Mouse (Mus musculus): Measurements from ENCODE around the gene St3gal3.
A peak's percentile ranks its signal among the peaks of the same experiment; 100 is the strongest.

St3gal3 gene

DNA sequence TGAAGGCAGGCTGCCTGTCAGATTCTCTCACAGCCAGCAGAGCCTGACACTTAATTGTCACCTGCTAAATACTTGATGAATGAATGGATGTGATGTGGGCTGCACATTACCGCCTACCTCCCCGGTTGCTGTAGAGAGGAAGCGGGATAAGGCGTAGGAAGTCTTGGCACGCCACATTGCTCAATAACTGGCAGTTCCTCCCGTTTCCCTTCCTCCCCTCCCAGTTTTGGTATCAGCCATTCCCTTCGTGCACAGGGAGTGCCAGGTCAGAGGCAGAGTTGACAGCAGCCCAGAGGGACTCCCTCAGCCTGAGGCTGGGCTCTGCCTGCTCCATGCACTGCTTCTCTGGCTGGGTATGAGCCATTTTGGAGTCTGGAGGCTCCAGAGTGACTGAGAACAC is 152.0 kb downstream of the St3gal3 start:
- DNase-seq = no peak

DNA sequence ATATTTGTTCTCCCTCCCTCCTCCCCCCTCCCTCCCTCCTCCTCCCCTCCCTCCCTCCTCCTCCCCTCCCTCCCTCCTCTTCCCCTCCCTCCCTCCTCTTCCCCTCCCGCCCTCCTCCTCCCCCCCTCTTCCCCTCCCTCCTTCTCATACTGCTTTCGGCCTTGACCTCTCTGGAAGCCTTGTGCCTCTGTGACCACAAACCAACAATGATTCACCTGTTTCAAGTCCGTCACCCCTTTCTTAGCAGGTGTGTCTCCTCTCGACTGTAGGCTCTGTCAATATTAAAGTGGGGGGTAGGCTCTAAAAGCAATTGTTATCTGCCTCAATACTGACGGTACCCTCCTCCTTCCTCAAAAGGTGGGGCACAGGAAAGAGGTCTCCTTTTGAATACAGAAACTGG is 153.2 kb downstream of the St3gal3 start:
- DNase-seq = no peak

- DNase-seq = no peak
Measured at GRCm38 (mm10) chr4:117980161-117980560, 154.6 kb downstream of the St3gal3 start.

DNA sequence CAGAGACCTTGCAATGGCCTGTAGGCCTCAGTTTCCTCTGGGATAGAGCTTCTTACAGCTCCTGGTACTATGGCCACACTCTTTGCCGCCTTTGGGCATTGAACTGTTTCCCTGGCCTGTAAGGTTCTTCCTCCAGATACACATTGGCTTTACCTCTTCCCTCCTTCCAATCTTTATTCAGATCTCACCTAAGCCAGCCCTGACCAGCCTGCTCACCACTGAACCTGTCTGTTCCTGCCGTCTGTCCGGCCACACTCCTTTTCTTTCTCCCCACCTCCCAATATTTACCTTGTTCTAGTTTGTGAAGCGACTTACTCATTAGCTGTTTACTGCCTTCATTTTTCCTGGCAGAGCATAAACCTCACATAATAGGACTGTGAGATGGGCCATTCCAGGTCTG is 155.5 kb downstream of the St3gal3 start:
- no peak for DNase-seq

DNA sequence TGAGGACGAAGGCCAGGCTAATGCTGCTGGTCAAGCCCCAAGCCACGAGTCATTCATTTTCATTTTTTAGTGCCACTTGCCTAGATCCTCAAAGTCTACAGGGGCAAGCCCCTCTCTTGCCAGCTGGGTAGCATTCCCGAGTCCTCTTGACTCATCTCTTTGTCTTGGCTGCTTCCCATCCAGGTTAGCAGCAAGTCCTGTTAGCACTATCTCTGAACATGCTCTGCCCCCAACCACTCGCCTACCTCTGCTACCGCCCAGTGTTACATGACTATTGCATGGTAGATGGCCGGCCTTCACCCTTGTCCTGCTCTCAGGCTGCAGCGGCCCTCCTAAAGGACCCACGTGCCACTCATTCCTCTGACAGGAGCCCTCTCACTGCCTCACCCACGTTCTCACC is 156.4 kb downstream of the St3gal3 start:
- no peak for DNase-seq

DNA sequence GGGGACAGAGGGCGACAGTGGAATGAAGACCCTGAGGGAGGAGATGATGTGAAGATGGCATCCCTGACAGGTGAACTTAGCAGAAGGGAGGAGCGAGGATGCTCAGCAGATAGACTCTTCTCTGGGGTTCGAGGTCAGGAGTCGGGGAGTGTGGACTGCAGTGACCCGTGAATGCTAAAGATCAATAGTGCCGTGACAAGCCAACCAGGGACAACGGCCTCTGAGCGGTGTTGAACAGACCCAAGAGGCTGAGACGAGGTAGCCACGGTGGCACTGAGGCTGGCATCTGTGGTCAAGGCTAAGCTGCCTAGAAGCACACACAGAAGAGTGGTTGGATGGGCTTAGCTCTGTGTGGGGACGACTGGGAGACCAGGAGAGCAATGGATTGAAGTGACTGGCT is 156.9 kb downstream of the St3gal3 start:
- no peak for DNase-seq

- DNase-seq = no peak
Measured at GRCm38 (mm10) chr4:117977371-117977770, 157.3 kb downstream of the St3gal3 start.

- DNase-seq = no peak
Measured at GRCm38 (mm10) chr4:117975820-117976219, 158.9 kb downstream of the St3gal3 start.

GRCm38 (mm10) chr4:117974719-117975118 is 160.0 kb downstream of the St3gal3 start:
- no peak for DNase-seq

DNA sequence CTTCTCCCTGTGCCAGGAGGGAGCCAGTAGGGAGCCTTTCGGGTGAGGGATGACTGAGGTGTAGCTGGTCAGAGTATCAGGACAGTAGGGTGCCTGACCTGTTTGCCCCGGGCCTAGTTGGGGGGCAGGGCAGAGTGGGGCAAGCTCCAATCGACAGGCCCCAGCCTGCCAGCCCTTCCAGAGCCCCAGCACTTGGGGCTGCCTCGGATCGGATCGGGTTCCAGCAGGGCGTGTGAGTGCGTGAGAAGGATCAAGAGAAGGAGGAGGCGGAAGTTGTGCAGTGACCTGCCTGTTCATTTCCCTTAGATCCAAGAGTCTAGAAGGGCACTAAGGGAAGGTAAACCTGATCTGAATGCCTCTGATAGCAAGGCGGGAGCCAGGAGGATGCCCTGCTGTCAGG is 161.7 kb downstream of the St3gal3 start:
- DNase-seq = no peak

DNA sequence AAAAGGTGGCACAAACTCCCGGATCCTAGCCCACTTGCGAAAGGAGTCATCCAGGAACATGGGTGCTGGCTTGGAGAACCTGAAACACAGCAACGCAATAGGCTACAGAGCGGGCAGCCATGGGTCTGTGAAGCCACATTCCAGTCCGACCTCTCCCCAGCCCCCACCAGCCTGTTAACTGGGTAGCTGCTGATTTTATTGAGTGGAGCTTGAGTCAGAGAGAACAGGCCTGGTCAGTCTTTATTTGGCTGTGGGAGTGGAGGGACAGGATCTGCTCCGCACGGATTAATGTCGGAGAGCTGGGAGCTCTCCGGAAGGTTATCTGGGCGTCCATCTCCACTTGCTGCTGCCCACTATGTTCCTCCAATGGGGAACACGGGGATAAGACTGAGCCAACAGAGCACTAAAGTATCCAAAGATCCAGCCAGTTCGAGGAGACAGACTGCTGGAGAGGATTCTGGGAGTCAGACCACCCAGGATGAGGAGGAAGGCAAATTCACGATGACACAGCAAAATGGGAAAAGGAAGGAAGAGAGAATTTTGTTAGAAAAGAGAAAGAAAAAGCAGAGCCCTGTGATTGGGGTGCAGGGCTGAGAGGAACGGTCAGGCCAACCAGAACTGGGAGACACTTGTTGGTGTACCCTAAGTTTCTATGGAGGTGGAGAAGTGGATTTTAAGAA is 170.2 kb downstream of the St3gal3 start:
- DNase-seq = no peak

DNA sequence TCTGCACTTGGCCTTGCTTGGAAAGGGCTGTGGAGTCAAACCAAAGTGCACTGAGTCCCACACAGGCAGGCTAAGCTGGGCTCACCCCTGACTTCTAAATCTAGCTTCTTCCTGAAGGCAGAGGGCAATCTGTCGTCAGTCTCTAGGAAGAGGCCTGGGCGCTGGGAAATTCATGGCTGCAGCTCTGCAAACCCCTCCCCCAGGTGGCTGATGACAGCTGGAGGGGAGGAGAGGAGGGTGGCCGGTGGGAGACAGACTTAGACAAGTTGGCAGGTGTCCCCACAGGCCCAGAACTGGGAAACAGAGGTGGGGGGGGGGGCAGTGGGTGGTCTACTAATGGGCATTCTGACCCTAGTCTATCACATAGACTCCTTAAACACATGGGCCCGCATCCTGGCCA is 177.2 kb downstream of the St3gal3 start:
- no peak for DNase-seq

GRCm38 (mm10) chr4:117947493-117947892 is 187.2 kb downstream of the St3gal3 start:
- DNase-seq = no peak

DNA sequence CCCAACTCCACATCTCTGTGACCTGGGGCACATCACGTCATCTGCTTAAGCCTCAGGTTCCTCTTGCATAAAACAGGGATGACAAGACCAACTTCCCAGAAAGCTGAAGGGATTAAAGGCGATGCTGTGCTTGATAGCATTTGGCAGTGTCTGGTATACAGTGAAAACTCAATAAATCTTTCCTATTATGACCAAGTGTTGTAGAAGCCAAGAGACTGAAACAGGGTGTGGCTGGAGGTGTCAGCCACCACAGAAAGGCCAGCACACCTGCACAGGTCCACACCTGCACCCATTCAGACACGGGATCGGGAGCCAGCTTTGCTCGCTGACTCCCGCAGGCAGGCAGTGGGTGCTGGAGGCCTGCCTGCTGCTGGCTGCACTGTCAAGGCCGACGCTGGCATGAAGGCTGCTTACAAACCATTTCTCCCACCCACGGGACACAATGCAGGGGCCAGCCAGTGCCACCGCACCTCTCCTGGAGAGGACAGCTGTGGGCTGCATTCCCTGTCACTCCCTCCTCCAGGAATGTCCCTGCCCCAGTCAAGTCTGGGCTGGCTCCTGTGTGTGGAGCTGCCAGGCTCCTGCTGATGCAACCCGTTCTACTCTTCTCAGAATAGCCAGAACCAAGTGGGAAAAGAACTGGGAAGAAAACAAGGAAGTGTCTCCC is 187.9 kb downstream of the St3gal3 start:
- DNase-seq = no peak

DNA sequence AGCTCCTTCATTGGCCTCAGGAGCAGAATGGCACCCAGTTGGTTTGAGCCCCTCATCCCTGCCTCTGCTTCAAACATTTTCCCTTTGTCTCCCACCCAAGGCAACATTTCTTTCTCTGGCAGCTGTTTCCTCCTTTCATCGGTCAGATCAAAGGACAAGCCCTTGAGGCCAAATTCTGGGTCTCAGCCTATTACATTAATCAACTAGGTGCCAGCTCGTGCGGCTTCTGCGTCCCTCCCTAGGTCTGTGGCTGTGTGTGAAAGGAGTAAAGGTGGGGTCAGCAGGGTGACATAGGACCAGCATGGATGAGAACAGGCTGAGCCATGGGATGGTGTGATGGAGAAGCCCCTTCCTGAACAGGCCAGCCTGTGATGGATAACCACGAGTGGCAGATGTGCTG is 191.4 kb downstream of the St3gal3 start:
- no peak for DNase-seq

- DNase-seq = no peak
Measured at GRCm38 (mm10) chr4:117936964-117937363, 197.8 kb downstream of the St3gal3 start.

DNA sequence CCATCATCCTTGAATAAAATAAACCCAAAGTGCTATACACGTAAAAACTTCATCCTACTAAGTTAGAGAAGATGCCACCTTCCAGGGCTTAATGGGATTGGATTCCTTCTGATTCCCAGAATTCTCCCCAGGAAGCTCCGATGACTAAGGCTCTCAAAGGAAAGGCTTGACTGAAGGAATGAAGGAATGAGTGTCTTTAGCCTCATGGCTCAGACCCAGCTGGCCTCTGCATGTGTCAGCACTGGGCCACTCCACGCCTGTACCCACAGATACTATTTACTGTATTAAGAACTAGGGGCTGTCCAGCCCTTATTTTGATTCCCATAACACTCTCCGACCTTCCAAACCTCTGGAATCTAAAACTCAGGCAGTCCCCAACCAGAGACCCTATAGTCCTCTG is 200.6 kb downstream of the St3gal3 start:
- no peak for DNase-seq

DNA sequence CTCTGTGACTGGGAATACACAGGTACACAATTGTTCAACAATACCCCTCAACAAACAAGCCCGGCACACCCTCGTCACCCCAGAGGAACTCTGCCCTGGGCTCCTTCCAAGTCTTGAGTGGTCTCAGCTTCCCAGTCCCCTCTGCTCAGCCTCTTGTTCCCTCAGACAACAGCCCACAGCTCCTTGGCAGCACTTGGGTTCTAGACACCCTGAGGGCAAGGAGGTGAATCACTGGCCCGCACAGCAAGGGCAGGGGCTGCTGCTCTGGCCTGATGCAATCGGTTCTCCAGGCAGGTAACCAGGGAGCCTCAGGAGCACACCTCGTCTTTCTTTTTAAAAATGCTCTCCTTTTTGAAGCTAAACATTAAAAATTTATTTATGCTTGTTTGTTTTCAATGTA is 201.5 kb downstream of the St3gal3 start:
- no peak for DNase-seq

DNA sequence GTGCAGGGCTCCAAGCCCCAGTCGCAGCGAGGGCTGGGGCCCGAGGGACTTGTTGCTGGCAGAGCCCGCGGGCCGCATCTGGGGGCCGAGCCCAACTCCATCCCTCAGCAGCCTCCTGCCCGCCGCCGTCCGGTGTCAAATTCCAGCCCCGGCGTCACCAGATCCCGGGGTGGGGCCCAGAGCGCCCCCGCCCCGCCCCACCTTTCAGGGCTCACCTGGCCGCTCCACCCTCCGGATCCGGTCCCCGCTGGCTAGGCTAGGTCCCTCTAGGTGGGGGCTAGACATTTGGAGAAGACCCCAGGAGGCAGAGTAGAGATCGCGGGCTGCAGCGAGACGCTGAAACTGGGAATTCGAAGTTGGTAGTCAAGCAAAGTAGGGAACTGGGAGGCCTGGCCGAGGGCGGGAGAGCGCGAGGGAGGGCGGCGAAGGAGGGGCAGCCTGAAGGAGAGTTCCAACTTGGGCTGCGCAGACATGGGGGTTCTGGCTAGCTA is 205.3 kb downstream of the St3gal3 start, which contains the start of gene Artn:
Artn (minus strand) TSS at position 373 of the 491 bp plus-strand sequence.
- DNase-seq = peak; percentile 66

- DNase-seq = peak; percentile 63
Measured at GRCm38 (mm10) chr4:117928699-117929241, 205.9 kb downstream of the St3gal3 start.

DNA sequence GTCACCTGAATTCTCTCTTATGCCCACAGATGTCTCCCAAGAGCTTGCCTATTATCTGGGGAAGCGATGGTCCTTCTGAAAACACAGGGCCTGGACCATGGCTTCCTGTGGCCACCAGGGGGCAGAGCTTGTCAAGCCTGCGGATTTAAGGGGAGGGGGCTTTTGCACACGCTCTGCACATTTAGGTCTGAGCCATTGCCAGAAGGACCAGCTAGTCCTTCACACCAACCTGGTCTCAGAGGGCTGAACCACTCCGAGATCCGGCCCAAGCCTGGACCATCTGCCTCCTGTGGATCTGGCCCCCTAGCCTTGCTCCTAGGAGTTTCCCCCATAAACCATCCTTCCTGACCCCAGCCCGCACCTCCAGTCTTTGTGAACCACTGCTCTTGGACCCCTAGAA is 206.5 kb downstream of the St3gal3 start:
- DNase-seq = no peak

DNA sequence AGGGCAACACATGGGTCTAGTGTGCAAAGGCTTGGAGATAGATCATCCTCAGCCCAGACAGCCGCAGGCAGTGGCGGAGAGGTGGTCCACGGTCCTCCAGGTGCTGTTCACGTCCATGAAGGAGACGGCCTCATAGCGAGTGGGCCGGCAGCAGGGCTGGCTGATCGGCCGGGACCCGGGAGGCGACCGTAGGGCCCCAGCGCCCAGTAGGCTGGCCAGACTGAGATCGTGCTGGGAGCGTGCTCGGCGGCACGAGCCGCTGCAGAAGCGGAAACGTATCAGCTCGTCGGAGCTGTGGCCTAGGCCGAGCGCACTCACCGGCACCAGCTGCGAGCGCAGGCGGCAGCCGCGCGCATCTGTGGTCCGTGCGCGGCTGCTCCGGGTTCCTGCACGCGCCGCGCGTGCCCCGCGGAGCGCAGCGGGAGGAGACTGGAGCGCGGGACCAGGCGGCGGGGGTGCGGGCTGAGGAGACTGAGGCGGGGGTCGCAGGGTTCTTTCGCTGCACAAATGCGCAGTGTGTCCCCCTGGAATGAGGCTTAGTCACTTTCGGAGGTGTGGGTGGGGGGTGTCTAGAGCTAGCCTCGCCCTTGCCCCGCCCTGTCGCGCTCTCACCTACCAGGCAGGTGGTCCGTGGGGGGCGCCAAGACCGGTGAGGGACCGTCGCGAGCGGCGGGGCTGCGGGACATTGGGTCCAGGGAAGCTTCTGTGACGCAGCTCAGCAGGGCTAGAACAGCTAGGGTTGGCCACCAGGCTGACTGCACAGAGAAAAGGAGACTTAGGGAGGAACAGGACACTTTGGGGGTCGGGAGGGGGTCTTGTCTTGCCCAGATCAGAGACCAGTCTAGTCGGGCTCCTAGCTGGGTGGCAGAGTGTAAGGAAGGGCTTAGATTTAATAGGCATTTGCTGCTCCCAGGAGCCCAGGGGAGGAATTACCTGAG is 207.9 kb downstream of the St3gal3 start:
- DNase-seq = no peak

- no peak for DNase-seq
Measured at GRCm38 (mm10) chr4:117924916-117925315, 209.8 kb downstream of the St3gal3 start.
